Mouse (Mus musculus): Measurements from ENCODE around the gene Actr8. TPM values are rescaled to one million over a fixed set of nuclear protein-coding genes. Genes with fewer than 3 reads are reported as not detected.

The Actr8 gene
- 97.8 and 97.9 TPM in 2 replicates for polyA plus RNA-seq (2016; fragmentation: Nextera tagmentation; extraction: Ambion mirVana)

GRCm38 (mm10) chr14:29978254-29979204, at the start of gene Actr8:
Gene Actr8, plus strand, starts transcription at chr14:29978337.
- peaks cover 2% of the 10 kb centered on the region; the same call in 1 of the 2 replicates for H3K9me3 ChIP-seq
- ATAC-seq (ENCODE audit: low FRiP score, low read depth) = peak; percentile 97
- peaks cover 52% of the 10 kb centered on the region for H3K36me3 ChIP-seq
- peak within 1 kb of the TSS; percentile 90 for H3K9ac ChIP-seq (replicated peaks)
- 3% methylated on average over 44 of the region's 44 CpGs for WGBS
- H3K4me1 ChIP-seq = peaks cover 11% of the 10 kb centered on the region
- peak within 1 kb of the TSS; percentile 81 for H3K4me3 ChIP-seq
- no peaks in the 10 kb centered on the region for H3K27me3 ChIP-seq
- H3K27ac ChIP-seq (replicated peaks) = peak within 1 kb of the TSS; percentile 91
- peak within 1 kb of the TSS; percentile 81 for H3K4me2 ChIP-seq (replicated peaks)

- WGBS = 86% methylated on average over 4 of the region's 4 CpGs
- no peak for ATAC-seq (ENCODE audit: low FRiP score, low read depth)
- no peaks in the 10 kb centered on the region for H3K36me3 ChIP-seq
- no peak overlapping the region for H3K9ac ChIP-seq (replicated peaks)
- no peak overlapping the region for H3K27ac ChIP-seq (replicated peaks)
- no peaks in the 10 kb centered on the region for H3K9me3 ChIP-seq
- no peak overlapping the region for H3K4me2 ChIP-seq (replicated peaks)
- H3K27me3 ChIP-seq = no peaks in the 10 kb centered on the region
- no peaks in the 10 kb centered on the region for H3K4me1 ChIP-seq
- H3K4me3 ChIP-seq = no peak overlapping the region
Observed at GRCm38 (mm10) chr14:29928966-29929365, 49.2 kb upstream of the Actr8 start.

- H3K27me3 ChIP-seq = no peaks in the 10 kb centered on the region; the same call in 1 of the 2 replicates
- no peak overlapping the region for H3K4me3 ChIP-seq
- peaks cover 5% of the 10 kb centered on the region; the same call in 1 of the 2 replicates for H3K4me1 ChIP-seq
- H3K27ac ChIP-seq (replicated peaks) = no peak overlapping the region
- ATAC-seq (ENCODE audit: low FRiP score, low read depth) = no peak
- H3K9me3 ChIP-seq = no peaks in the 10 kb centered on the region
- H3K4me2 ChIP-seq (replicated peaks) = no peak overlapping the region
- 76% methylated on average over 5 of the region's 5 CpGs for WGBS
- no peak overlapping the region for H3K9ac ChIP-seq (replicated peaks)
- H3K36me3 ChIP-seq = no peaks in the 10 kb centered on the region
Observed at GRCm38 (mm10) chr14:29935516-29935915, 42.6 kb upstream of the Actr8 start.

- H3K4me1 ChIP-seq = peaks cover 5% of the 10 kb centered on the region; the same call in 1 of the 2 replicates
- WGBS = 75% methylated on average over 15 of the region's 15 CpGs
- no peak for ATAC-seq (ENCODE audit: low FRiP score, low read depth)
- no peak overlapping the region for H3K9ac ChIP-seq (replicated peaks)
- H3K27me3 ChIP-seq = peaks cover 13% of the 10 kb centered on the region; the same call in 1 of the 2 replicates
- no peaks in the 10 kb centered on the region for H3K36me3 ChIP-seq
- no peaks in the 10 kb centered on the region for H3K9me3 ChIP-seq
- no peak overlapping the region for H3K4me2 ChIP-seq (replicated peaks)
- no peak overlapping the region for H3K4me3 ChIP-seq
- no peak overlapping the region for H3K27ac ChIP-seq (replicated peaks)
Observed at GRCm38 (mm10) chr14:29937466-29937865, 40.7 kb upstream of the Actr8 start.

- H3K4me2 ChIP-seq (replicated peaks) = peak overlapping the region; percentile 43
- no peak overlapping the region for H3K4me3 ChIP-seq
- peaks cover 16% of the 10 kb centered on the region for H3K27me3 ChIP-seq
- H3K9ac ChIP-seq (replicated peaks) = no peak overlapping the region
- H3K36me3 ChIP-seq = no peaks in the 10 kb centered on the region
- ATAC-seq (ENCODE audit: low FRiP score, low read depth) = peak; percentile 38; the same call in 1 of the 2 replicates
- peaks cover 5% of the 10 kb centered on the region; the same call in 1 of the 2 replicates for H3K4me1 ChIP-seq
- no peak overlapping the region for H3K27ac ChIP-seq (replicated peaks)
- 39% methylated on average over 20 of the region's 20 CpGs for WGBS
- H3K9me3 ChIP-seq = no peaks in the 10 kb centered on the region
Observed at GRCm38 (mm10) chr14:29939600-29940312, 38.4 kb upstream of the Actr8 start.

GRCm38 (mm10) chr14:29940313-29940812, 37.8 kb upstream of the Actr8 start:
- peak; percentile 71 for ATAC-seq (ENCODE audit: low FRiP score, low read depth)
- Histone ChIP-seq H3K27me3 (peaks cover 16% of the 10 kb centered on the region), H3K4me2 (replicated peaks) (peak overlapping the region; percentile 43), H3K36me3 (no peaks in the 10 kb centered on the region), H3K4me1 (peaks cover 5% of the 10 kb centered on the region; the same call in 1 of the 2 replicates), H3K4me3 (no peak overlapping the region), H3K9me3 (no peaks in the 10 kb centered on the region), H3K9ac (replicated peaks) (no peak overlapping the region), H3K27ac (replicated peaks) (no peak overlapping the region)
- WGBS = 5% methylated on average over 10 of the region's 10 CpGs

- Histone ChIP-seq H3K27ac (replicated peaks) (no peak overlapping the region), H3K4me2 (replicated peaks) (0 out of 2 replicates have a peak overlapping the region, but pooled peaks have one; percentile 43), H3K4me3 (no peak overlapping the region), H3K27me3 (peaks cover 16% of the 10 kb centered on the region), H3K4me1 (peaks cover 5% of the 10 kb centered on the region; the same call in 1 of the 2 replicates), H3K9me3 (no peaks in the 10 kb centered on the region), H3K9ac (replicated peaks) (no peak overlapping the region), H3K36me3 (no peaks in the 10 kb centered on the region)
- WGBS = 7% methylated on average over 2 of the region's 2 CpGs
- no peak for ATAC-seq (ENCODE audit: low FRiP score, low read depth)
Observed at GRCm38 (mm10) chr14:29940877-29941276, 37.3 kb upstream of the Actr8 start.

GRCm38 (mm10) chr14:29946761-29947309, 31.3 kb upstream of the Actr8 start:
- Histone ChIP-seq H3K9ac (replicated peaks) (no peak overlapping the region), H3K9me3 (no peaks in the 10 kb centered on the region), H3K4me3 (no peak overlapping the region), H3K36me3 (no peaks in the 10 kb centered on the region), H3K27ac (replicated peaks) (no peak overlapping the region), H3K4me1 (no peaks in the 10 kb centered on the region), H3K27me3 (peaks cover 7% of the 10 kb centered on the region), H3K4me2 (replicated peaks) (no peak overlapping the region)
- 81% methylated on average over 5 of the region's 5 CpGs for WGBS
- ATAC-seq (ENCODE audit: low FRiP score, low read depth) = no peak

GRCm38 (mm10) chr14:29950805-29951204, 27.3 kb upstream of the Actr8 start:
- no peak overlapping the region for H3K9ac ChIP-seq (replicated peaks)
- ATAC-seq (ENCODE audit: low FRiP score, low read depth) = no peak
- no peaks in the 10 kb centered on the region for H3K36me3 ChIP-seq
- no peak overlapping the region for H3K4me2 ChIP-seq (replicated peaks)
- H3K4me3 ChIP-seq = no peak overlapping the region
- no peaks in the 10 kb centered on the region for H3K4me1 ChIP-seq
- no peaks in the 10 kb centered on the region for H3K27me3 ChIP-seq
- 84% methylated on average over 4 of the region's 4 CpGs for WGBS
- H3K27ac ChIP-seq (replicated peaks) = no peak overlapping the region
- no peaks in the 10 kb centered on the region for H3K9me3 ChIP-seq

- Histone ChIP-seq H3K27me3 (no peaks in the 10 kb centered on the region), H3K27ac (replicated peaks) (no peak overlapping the region), H3K4me3 (no peak overlapping the region), H3K4me1 (no peaks in the 10 kb centered on the region), H3K36me3 (no peaks in the 10 kb centered on the region), H3K9ac (replicated peaks) (no peak overlapping the region), H3K4me2 (replicated peaks) (no peak overlapping the region), H3K9me3 (no peaks in the 10 kb centered on the region)
- no peak for ATAC-seq (ENCODE audit: low FRiP score, low read depth)
Observed at GRCm38 (mm10) chr14:29957393-29957792, 20.7 kb upstream of the Actr8 start.

GRCm38 (mm10) chr14:29967611-29968010, 10.5 kb upstream of the Actr8 start:
- H3K36me3 ChIP-seq = peaks cover 15% of the 10 kb centered on the region
- peak overlapping the region; percentile 46; the same call in 1 of the 2 replicates for H3K27ac ChIP-seq (replicated peaks)
- WGBS = 58% methylated on average over 7 of the region's 7 CpGs
- peak overlapping the region; percentile 85 for H3K4me3 ChIP-seq
- H3K4me1 ChIP-seq = peaks cover 20% of the 10 kb centered on the region
- 0 out of 2 replicates have a peak, but pooled peaks cover 3% of the 10 kb centered on the region for H3K27me3 ChIP-seq
- H3K9ac ChIP-seq (replicated peaks) = peak overlapping the region; percentile 44; the same call in 1 of the 2 replicates
- no peak; the same call in 1 of the 2 replicates for ATAC-seq (ENCODE audit: low FRiP score, low read depth)
- H3K4me2 ChIP-seq (replicated peaks) = peak overlapping the region; percentile 78
- peaks cover 3% of the 10 kb centered on the region; the same call in 1 of the 2 replicates for H3K9me3 ChIP-seq
